Mouse (Mus musculus) lung, postnatal 0 days (tissue): ENCODE measurements around the gene Adamts18. TPM values are rescaled to one million over a fixed set of nuclear protein-coding genes. Genes with fewer than 3 reads are reported as not detected.
A peak's percentile ranks its signal among the peaks of the same experiment; 100 is the strongest.

ENCODE experiments used
- ATAC-seq: fragments of 200-750 bp; cut with Nextera tagmentation; 2 replicates; pipeline ENCODE4 v1.8.0; 2017; ENCODE audit warnings: moderate library complexity
- DNase-seq: peaks from one replicate; pipeline ENCODE4 v3.0.0-alpha.2; 2016; ENCODE audit warnings: low spot score
- H3K27ac ChIP-seq: fragments of 300-500 bp; sonication (generic); 2 replicates; pipeline ENCODE4 v1.5.1; 2014; ENCODE audit warnings: antibody characterized with exemption, mild to moderate bottlenecking, low read length, mixed read lengths
- H3K27me3 ChIP-seq: fragments of 300-500 bp; sonication (generic); replicated peaks from 2 replicates; pipeline ENCODE4 v1.6.1; 2014; ENCODE audit warnings: low read length, mixed read lengths; ENCODE audit not compliant: insufficient read depth
- H3K36me3 ChIP-seq: fragments of 300-500 bp; sonication (generic); 2 replicates; pipeline ENCODE4 v1.6.1; 2014; ENCODE audit warnings: low read length, mixed read lengths; ENCODE audit not compliant: insufficient read depth
- H3K4me1 ChIP-seq: fragments of 300-500 bp; sonication (generic); 2 replicates; pipeline ENCODE4 v1.6.1; 2014; ENCODE audit warnings: antibody characterized with exemption, low read depth, low read length, mixed read lengths; ENCODE audit not compliant: insufficient read depth
- H3K4me2 ChIP-seq: fragments of 300-500 bp; sonication (generic); replicated peaks from 2 replicates; pipeline ENCODE4 v1.6.1; 2014; ENCODE audit warnings: low read depth, mild to moderate bottlenecking, low read length, moderate library complexity, mixed read lengths
- H3K4me3 ChIP-seq: fragments of 300-500 bp; sonication (generic); 2 replicates; pipeline ENCODE4 v1.5.1; 2014; ENCODE audit warnings: low read depth, low read length
- H3K9ac ChIP-seq: fragments of 300-500 bp; sonication (generic); replicated peaks from 2 replicates; pipeline ENCODE4 v1.6.1; 2014; ENCODE audit warnings: low read depth, mild to moderate bottlenecking
- H3K9me3 ChIP-seq: fragments of 300-500 bp; sonication (generic); 2 replicates; pipeline ENCODE4 v1.6.1; 2016; ENCODE audit warnings: low read length, mixed read lengths
- CTCF ChIP-seq: IDR thresholded peaks from 2 replicates; pipeline ENCODE4 v1.5.1; 2016; ENCODE audit warnings: antibody characterized with exemption, mild to moderate bottlenecking
- EP300 ChIP-seq: IDR thresholded peaks from 2 replicates; pipeline ENCODE4 v1.6.1; 2016; ENCODE audit warnings: antibody characterized with exemption, mild to moderate bottlenecking, control low read depth
- WGBS: fragments of 180-500 bp; shearing (Covaris S2); extraction: QIAGEN DNeasy Blood & Tissue Kit; methylation state at CpG from one replicate; pipeline ENCODE4 v1.1.7; 2014; 5-methylcytosine and 5-hydroxymethylcytosine counted together
- polyA plus RNA-seq: library from polyadenylated mRNA; unstranded; fragments of >200 nt; fragmentation: Nextera tagmentation; extraction: Ambion mirVana; gene quantifications from 2 replicates; pipeline ENCODE4 v1.2.1, GENCODE M21; 2015

Gene Adamts18
- polyA plus RNA-seq, 1 experiment from 2014 or later: 0.23 TPM

DNA sequence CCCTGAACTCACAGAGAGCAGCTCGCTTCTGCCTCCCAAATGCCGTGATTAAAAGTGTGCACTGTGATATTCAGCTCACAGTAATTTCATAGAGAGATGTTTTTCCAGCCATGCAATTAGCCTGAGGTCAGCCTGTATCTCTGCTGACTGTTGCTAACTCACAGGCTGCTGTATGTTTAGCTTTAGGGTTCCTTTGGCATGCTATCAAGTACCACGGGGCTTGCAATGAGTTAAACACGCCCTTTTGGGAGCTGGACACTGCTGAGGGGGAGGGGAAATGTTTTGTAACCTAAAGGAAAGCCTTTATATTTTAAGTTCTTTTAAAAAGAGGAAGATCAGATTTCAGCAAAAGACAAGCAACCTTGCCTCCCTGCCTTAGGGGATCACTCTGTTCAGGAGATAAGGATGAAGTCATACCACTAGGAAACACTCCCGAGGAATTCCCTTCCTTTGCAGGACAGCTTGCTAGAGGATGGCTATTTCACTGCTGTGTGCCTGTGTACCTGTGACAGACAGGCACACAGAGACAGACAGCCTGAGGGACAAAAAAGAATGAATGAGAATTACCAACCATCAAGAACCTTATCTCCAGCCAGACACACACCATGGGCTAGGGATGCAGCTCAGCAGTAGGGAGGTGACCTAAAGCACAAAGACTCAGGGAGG is 124.5 kb downstream of the Adamts18 start:
- TF ChIP-seq EP300 (no peak), CTCF (no peak)
- no peak overlapping the region for H3K9ac ChIP-seq
- no peaks in the 10 kb centered on the region for H3K36me3 ChIP-seq
- no peaks in the 10 kb centered on the region for H3K27me3 ChIP-seq
- DNase-seq (peak; percentile 5), ATAC-seq (0 out of 2 replicates have a peak, but pooled peaks have one; percentile 23)
- no peak overlapping the region for H3K4me3 ChIP-seq
- 32% methylated on average over 5 of the region's 5 CpGs for WGBS
- no peaks in the 10 kb centered on the region for H3K9me3 ChIP-seq
- no peak overlapping the region for H3K27ac ChIP-seq
- no peak overlapping the region for H3K4me2 ChIP-seq
- no peaks in the 10 kb centered on the region for H3K4me1 ChIP-seq

- Histone ChIP-seq H3K27ac (no peak overlapping the region), H3K9me3 (no peaks in the 10 kb centered on the region), H3K4me1 (no peaks in the 10 kb centered on the region), H3K4me3 (no peak overlapping the region), H3K27me3 (no peaks in the 10 kb centered on the region), H3K36me3 (no peaks in the 10 kb centered on the region), H3K9ac (no peak overlapping the region), H3K4me2 (no peak overlapping the region)
- 85% methylated on average over 13 of the region's 13 CpGs for WGBS
- DNase-seq (no peak), ATAC-seq (no peak)
- no peak for TF ChIP-seq CTCF
- TF ChIP-seq EP300: no peak
These were observed 127.1 kb downstream of the Adamts18 start for GRCm38 (mm10) chr8:113721459-113721858.

GRCm38 (mm10) chr8:113704968-113705367 is 143.6 kb downstream of the Adamts18 start:
- H3K27ac ChIP-seq: no peak overlapping the region
- WGBS: 76% methylated on average over 7 of the region's 7 CpGs
- DNase-seq (no peak), ATAC-seq (no peak)
- H3K4me2 ChIP-seq: no peak overlapping the region
- H3K9ac ChIP-seq: no peak overlapping the region
- TF ChIP-seq CTCF (no peak), EP300 (no peak)
- H3K9me3 ChIP-seq: no peaks in the 10 kb centered on the region
- H3K4me3 ChIP-seq: no peak overlapping the region
- no peaks in the 10 kb centered on the region for H3K27me3 ChIP-seq
- H3K36me3 ChIP-seq: no peaks in the 10 kb centered on the region
- H3K4me1 ChIP-seq: no peaks in the 10 kb centered on the region

- peak; percentile 38 for ATAC-seq
- WGBS: 57% methylated on average over 14 of the region's 14 CpGs
- no peak overlapping the region for H3K27ac ChIP-seq
These were observed 156.8 kb downstream of the Adamts18 start for GRCm38 (mm10) chr8:113691622-113692343.

DNA sequence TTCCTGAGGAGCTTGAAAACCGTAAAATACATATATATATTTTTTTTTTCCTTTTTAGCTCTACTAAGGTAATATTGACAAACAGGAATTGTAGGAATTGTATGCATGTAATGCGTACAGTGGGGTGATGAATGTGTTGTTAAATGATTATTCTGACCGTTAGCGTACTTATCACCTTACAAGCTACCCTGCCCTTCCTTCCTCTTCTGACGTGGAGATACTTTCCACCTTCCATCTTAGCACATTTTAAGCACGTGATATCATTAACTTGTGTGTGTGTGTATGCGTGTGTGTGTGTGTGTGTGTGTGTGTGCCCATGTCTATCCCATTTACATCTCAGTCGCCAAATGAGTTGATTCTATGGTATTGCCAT is 160.0 kb downstream of the Adamts18 start:
- no peak overlapping the region for H3K9ac ChIP-seq
- WGBS: 51% methylated on average over 8 of the region's 8 CpGs
- H3K9me3 ChIP-seq: no peaks in the 10 kb centered on the region
- H3K4me1 ChIP-seq: no peaks in the 10 kb centered on the region
- ATAC-seq (no peak), DNase-seq (no peak)
- H3K27ac ChIP-seq: no peak overlapping the region
- H3K4me2 ChIP-seq: no peak overlapping the region
- H3K36me3 ChIP-seq: no peaks in the 10 kb centered on the region
- H3K4me3 ChIP-seq: no peak overlapping the region
- no peaks in the 10 kb centered on the region for H3K27me3 ChIP-seq
- no peak for TF ChIP-seq EP300
- no peak for TF ChIP-seq CTCF

More at GRCm38 (mm10) chr8:113691622-113692343, 156.8 kb downstream of the Adamts18 start:
- no peak for DNase-seq
- Histone ChIP-seq H3K36me3 (no peaks in the 10 kb centered on the region), H3K9ac (no peak overlapping the region), H3K4me3 (no peak overlapping the region), H3K9me3 (no peaks in the 10 kb centered on the region), H3K4me1 (no peaks in the 10 kb centered on the region), H3K4me2 (no peak overlapping the region), H3K27me3 (no peaks in the 10 kb centered on the region)
- no peak for TF ChIP-seq CTCF
- no peak for TF ChIP-seq EP300

DNA sequence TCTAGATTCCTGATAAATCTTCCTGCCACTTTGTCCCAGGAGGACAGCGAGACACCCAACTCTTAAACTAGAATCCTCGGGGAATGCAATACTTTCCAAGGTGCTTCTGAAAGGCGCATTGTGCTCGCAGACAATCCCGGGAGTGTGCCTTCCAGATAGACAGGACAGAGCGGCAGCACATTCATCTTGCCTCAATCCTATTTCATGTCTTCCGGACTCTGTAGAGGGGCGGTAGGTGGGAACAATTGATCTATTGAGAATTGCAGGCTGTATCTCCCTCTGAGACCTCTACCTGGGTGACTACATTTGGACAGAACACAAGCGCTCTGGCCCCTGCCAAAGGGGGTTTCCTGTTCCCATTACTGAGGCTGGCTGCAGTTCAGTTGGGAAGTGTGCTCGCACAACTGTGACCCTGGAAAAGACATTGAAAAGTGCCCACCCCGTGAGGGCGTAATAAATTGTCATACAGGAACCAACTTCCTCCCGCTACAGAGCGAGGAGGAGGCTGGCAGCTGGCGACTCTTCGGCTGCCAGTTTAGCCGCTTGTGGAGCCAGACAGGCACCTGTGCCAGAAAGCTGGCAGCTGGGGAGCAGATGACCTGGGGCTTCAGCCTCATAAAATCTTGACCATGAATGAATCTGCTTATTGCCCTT is 160.5 kb downstream of the Adamts18 start:
- Histone ChIP-seq H3K4me1 (no peaks in the 10 kb centered on the region), H3K9ac (no peak overlapping the region), H3K9me3 (no peaks in the 10 kb centered on the region), H3K27ac (no peak overlapping the region), H3K27me3 (no peaks in the 10 kb centered on the region), H3K4me3 (no peak overlapping the region), H3K4me2 (peak overlapping the region; percentile 36), H3K36me3 (no peaks in the 10 kb centered on the region)
- WGBS: 32% methylated on average over 17 of the region's 17 CpGs
- ATAC-seq (peak; percentile 48), DNase-seq (peak; percentile 35)
- TF ChIP-seq CTCF (no peak), EP300 (peak; percentile 22; the same call in 1 of the 2 replicates)
